Mouse (Mus musculus): ENCODE measurements around the gene Trib2. TPM values are rescaled to one million over a fixed set of nuclear protein-coding genes. Genes with fewer than 3 reads are reported as not detected.

The Trib2 gene
- total and polyA plus RNA-seq, 3 experiments: 20.1 to 80.6 (median 53.8) TPM

DNA sequence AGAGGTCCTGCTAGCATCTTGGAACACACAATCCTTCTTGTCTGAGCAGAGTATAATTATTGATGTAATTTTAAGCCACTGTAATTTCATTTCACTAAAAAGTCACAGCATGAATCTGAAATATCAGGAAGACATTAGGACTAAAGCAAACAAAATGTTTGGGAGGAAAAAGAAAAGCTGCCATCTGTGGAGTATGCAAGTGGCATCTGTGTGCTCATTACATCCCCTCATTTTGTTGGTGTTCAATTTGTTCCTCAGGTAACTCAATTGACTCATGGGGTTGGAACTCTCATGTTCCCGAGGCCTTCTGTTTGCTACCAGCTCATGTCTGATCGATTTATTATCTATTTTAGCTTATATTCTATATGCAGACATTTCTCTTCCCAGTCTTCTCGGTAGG is 28.0 kb upstream of the Trib2 start:
- peaks cover 0 to 3% of the 10 kb centered on the region in 2 experiments; a peak in 1 of 4 replicates for H3K4me1 ChIP-seq (ENCODE audit: control insufficient read depth in 1 of 2, insufficient read depth in 2 of 2, low read length in 2 of 2)
- no peak for DNase-seq (ENCODE audit: low read depth, low spot score)
- no peak overlapping the region for H3K9ac ChIP-seq (ENCODE audit: control insufficient read depth, low read depth, low read length, poor library complexity, severe bottlenecking)
- TF ChIP-seq ZC3H11A (IDR thresholded peaks at IDR 0.05; ENCODE audit: low read depth, low read length): no peak
- TF ChIP-seq ETS1 (IDR thresholded peaks at IDR 0.05; ENCODE audit: low read depth, low read length): no peak
- TF ChIP-seq E2F4 (IDR thresholded peaks at IDR 0.05; ENCODE audit: borderline replicate concordance, low read depth, low read length): no peak
- TF ChIP-seq MEF2A (IDR thresholded peaks at IDR 0.05; ENCODE audit: extremely low read depth, insufficient replicate concordance, low read depth, low read length, poor library complexity, severe bottlenecking): no peak
- TF ChIP-seq KAT2A (conservative IDR thresholded peaks at IDR 0.05; ENCODE audit: low read depth, low read length): no peak
- TF ChIP-seq NELFE (IDR thresholded peaks at IDR 0.05; ENCODE audit: low read depth, low read length): no peak
- no peak for TF ChIP-seq JUND (IDR thresholded peaks at IDR 0.05; ENCODE audit: low read depth, low read length)
- no peak for TF ChIP-seq ELF1 (IDR thresholded peaks at IDR 0.05; ENCODE audit: low read depth, low read length)
- no peak for TF ChIP-seq TAL1 (IDR thresholded peaks at IDR 0.05; ENCODE audit: low read length)
- H3K27me3 ChIP-seq (ENCODE audit: control insufficient read depth in 1 of 2, insufficient read depth in 2 of 2, low read length in 2 of 2): peaks cover 3% of the 10 kb centered on the region in 2 experiments
- H3K36me3 ChIP-seq (ENCODE audit: control insufficient read depth in 1 of 2, insufficient read depth in 2 of 2, low read length in 2 of 2): no peaks in the 10 kb centered on the region
- H3K27ac ChIP-seq (ENCODE audit: control insufficient read depth, low read depth, low read length): no peak overlapping the region
- H3K9me3 ChIP-seq (replicated peaks; ENCODE audit: insufficient read depth, low read length): no peaks in the 10 kb centered on the region
- H3K4me3 ChIP-seq (ENCODE audit: control insufficient read depth in 1 of 2, insufficient read depth in 1 of 2, low read depth in 2 of 2, low read length in 2 of 2): no peak overlapping the region
- H3K79me2 ChIP-seq (ENCODE audit: control insufficient read depth, insufficient read depth, low read length, poor library complexity): no peaks in the 10 kb centered on the region

DNA sequence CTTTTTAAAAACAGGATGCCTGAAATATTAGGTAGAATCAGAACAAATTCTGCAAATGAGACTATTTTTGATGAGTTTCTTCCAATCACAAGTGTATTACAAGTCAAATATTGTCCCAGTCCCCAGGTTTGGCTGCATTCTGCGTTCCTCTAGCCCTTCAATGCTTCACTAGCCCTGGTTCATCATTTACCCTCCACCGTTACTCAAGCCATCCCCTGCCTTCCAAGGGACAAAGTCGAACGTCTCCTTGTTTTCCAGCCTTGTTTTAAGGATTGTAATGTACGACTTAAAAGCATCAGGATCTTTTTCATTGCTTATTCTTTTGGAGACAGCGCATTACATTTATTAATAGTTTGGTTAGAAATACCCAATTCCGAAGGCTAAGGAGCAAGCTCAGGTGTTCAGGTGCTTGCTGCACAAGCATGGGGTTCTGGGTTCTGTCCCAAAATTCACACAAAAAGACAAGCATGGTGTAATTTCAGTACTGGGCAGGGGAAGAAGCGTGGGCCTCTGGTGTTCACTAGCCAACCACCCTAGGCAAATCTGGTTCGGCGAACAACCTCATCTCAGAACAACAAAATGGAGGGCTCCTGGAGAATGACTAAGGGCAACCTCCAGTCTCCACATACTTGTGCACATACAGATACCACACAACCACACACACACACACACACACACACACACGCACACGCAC is 24.3 kb upstream of the Trib2 start:
- Histone ChIP-seq H3K27me3 (ENCODE audit: control insufficient read depth in 1 of 2, insufficient read depth in 2 of 2, low read length in 2 of 2) (no peaks in the 10 kb centered on the region; a peak in 1 of 4 replicates), H3K4me3 (ENCODE audit: control insufficient read depth in 1 of 2, insufficient read depth in 1 of 2, low read depth in 2 of 2, low read length in 2 of 2) (no peak overlapping the region), H3K9me3 (replicated peaks; ENCODE audit: insufficient read depth, low read length) (no peaks in the 10 kb centered on the region), H3K36me3 (ENCODE audit: control insufficient read depth in 1 of 2, insufficient read depth in 2 of 2, low read length in 2 of 2) (no peaks in the 10 kb centered on the region), H3K9ac (ENCODE audit: control insufficient read depth, low read depth, low read length, poor library complexity, severe bottlenecking) (no peak overlapping the region), H3K79me2 (ENCODE audit: control insufficient read depth, insufficient read depth, low read length, poor library complexity) (no peaks in the 10 kb centered on the region), H3K4me1 (ENCODE audit: control insufficient read depth in 1 of 2, insufficient read depth in 2 of 2, low read length in 2 of 2) (no peaks in the 10 kb centered on the region), H3K27ac (ENCODE audit: control insufficient read depth, low read depth, low read length) (no peak overlapping the region)
- no peak for DNase-seq (ENCODE audit: low read depth, low spot score)
- TF ChIP-seq USF1 (IDR thresholded peaks at IDR 0.05; ENCODE audit: low read depth, low read length) (no peak), E2F4 (IDR thresholded peaks at IDR 0.05; ENCODE audit: borderline replicate concordance, low read depth, low read length) (no peak), ZMIZ1 (IDR thresholded peaks at IDR 0.05; ENCODE audit: low read depth, low read length) (no peak), HCFC1 (IDR thresholded peaks at IDR 0.05; ENCODE audit: low read depth, low read length) (no peak), SMC3 (IDR thresholded peaks at IDR 0.05; ENCODE audit: low read depth, low read length) (no peak), ZNF384 (IDR thresholded peaks at IDR 0.05; ENCODE audit: low read depth, low read length) (no peak), USF2 (IDR thresholded peaks at IDR 0.05; ENCODE audit: borderline replicate concordance in 1 of 2, insufficient read depth in 1 of 2, low read depth in 1 of 2, low read length in 2 of 2) (no peak), POLR2A (IDR thresholded peaks at IDR 0.05; ENCODE audit: control insufficient read depth in 1 of 2, insufficient read depth in 1 of 2, low read depth in 1 of 2, low read length in 2 of 2, poor library complexity in 1 of 2) (no peak), ZKSCAN1 (IDR thresholded peaks at IDR 0.05; ENCODE audit: low read depth, low read length) (no peak), EP300 (IDR thresholded peaks at IDR 0.05; ENCODE audit: low read depth in 1 of 2, low read length in 2 of 2) (no peak), POLR2AphosphoS2 (IDR thresholded peaks at IDR 0.05; ENCODE audit: low read length) (no peak), SIN3A (IDR thresholded peaks at IDR 0.05; ENCODE audit: low read length) (no peak), JUND (IDR thresholded peaks at IDR 0.05; ENCODE audit: low read depth, low read length) (no peak), MYC (IDR thresholded peaks at IDR 0.05; ENCODE audit: low read depth, low read length) (no peak), RAD21 (IDR thresholded peaks at IDR 0.05; ENCODE audit: low read depth, low read length) (no peak), TAL1 (IDR thresholded peaks at IDR 0.05; ENCODE audit: low read length) (no peak)

Data from MEL (cell line).